ENCODE assay signal across 31 mouse cellular contexts in genomic region chr6:14431751-14432150, GRCm38 (mm10).
"Had no signal": no experiment of that assay in that cellular context is flagged by ENCODE, and none has a peak within 500 bp of the region (broad histone marks: within the 10 kb centered on the region; RNA-seq: fewer than 3 reads in every experiment).

No protein-coding gene starts in this region.

- DNase-seq: left cerebral cortex, postnatal 4 days; liver; liver, embryonic 13.5 days; liver, postnatal 0 days; lung, adult 18-20 months; lung, adult 2 months; lung, embryonic 14.5 days; lung, postnatal 10 days; lung, postnatal 14 days; lung, postnatal 36 days; lung, postnatal 4 days; midbrain, embryonic 14.5 days had no signal

- H3K9me3 ChIP-seq: limb, embryonic 10.5 days; limb, embryonic 12.5 days; limb, embryonic 13.5 days; limb, embryonic 15.5 days; liver, embryonic 12.5 days; liver, embryonic 13.5 days; liver, embryonic 15.5 days; lung, embryonic 15.5 days; midbrain, embryonic 10.5 days; midbrain, embryonic 12.5 days; midbrain, embryonic 13.5 days; midbrain, embryonic 15.5 days had no signal

- H3K36me3 ChIP-seq: limb, embryonic 10.5 days; limb, embryonic 12.5 days; limb, embryonic 13.5 days; limb, embryonic 15.5 days; liver, embryonic 12.5 days; liver, embryonic 13.5 days; liver, embryonic 15.5 days; lung, embryonic 15.5 days; midbrain, embryonic 10.5 days; midbrain, embryonic 12.5 days; midbrain, embryonic 13.5 days; midbrain, embryonic 15.5 days had no signal

- H3K4me1 ChIP-seq: limb, embryonic 10.5 days; limb, embryonic 12.5 days; limb, embryonic 13.5 days; limb, embryonic 15.5 days; liver, embryonic 12.5 days; liver, embryonic 13.5 days; liver, embryonic 15.5 days; lung, embryonic 15.5 days; megakaryocyte, embryonic 14.5 days; midbrain, embryonic 10.5 days; midbrain, embryonic 12.5 days; midbrain, embryonic 13.5 days; midbrain, embryonic 15.5 days had no signal

- H3K4me3 ChIP-seq: limb, embryonic 10.5 days; limb, embryonic 12.5 days; limb, embryonic 13.5 days; limb, embryonic 15.5 days; liver, embryonic 12.5 days; liver, embryonic 13.5 days; liver, embryonic 15.5 days; lung, embryonic 15.5 days; megakaryocyte, embryonic 14.5 days; midbrain, embryonic 10.5 days; midbrain, embryonic 12.5 days; midbrain, embryonic 13.5 days; midbrain, embryonic 15.5 days; myocyte had no signal

- H3K27ac ChIP-seq: limb, embryonic 10.5 days; limb, embryonic 12.5 days; limb, embryonic 13.5 days; limb, embryonic 15.5 days; liver, embryonic 12.5 days; liver, embryonic 13.5 days; liver, embryonic 14.5 days; liver, embryonic 15.5 days; lung, embryonic 15.5 days; macrophage; midbrain, embryonic 10.5 days; midbrain, embryonic 12.5 days; midbrain, embryonic 13.5 days; midbrain, embryonic 15.5 days had no signal

- H3K4me2 ChIP-seq: limb, embryonic 12.5 days; limb, embryonic 13.5 days; limb, embryonic 15.5 days; liver, embryonic 11.5 days; liver, embryonic 12.5 days; liver, embryonic 13.5 days; liver, embryonic 15.5 days; lung, embryonic 14.5 days; lung, embryonic 15.5 days; midbrain, embryonic 11.5 days; midbrain, embryonic 12.5 days; midbrain, embryonic 13.5 days; midbrain, embryonic 15.5 days had no signal

- H3K27me3 ChIP-seq: limb, embryonic 12.5 days; limb, embryonic 13.5 days; limb, embryonic 15.5 days; liver, embryonic 12.5 days; liver, embryonic 13.5 days; liver, embryonic 15.5 days; lung, embryonic 15.5 days; megakaryocyte, embryonic 14.5 days; midbrain, embryonic 12.5 days; midbrain, embryonic 13.5 days; midbrain, embryonic 15.5 days had no signal

- ATAC-seq: liver, embryonic 12.5 days; liver, postnatal 0 days; lung, postnatal 0 days; midbrain, embryonic 13.5 days; midbrain, embryonic 15.5 days; midbrain, embryonic 16.5 days had no signal

- H3K9ac ChIP-seq: limb, embryonic 12.5 days; limb, embryonic 13.5 days; limb, embryonic 15.5 days; liver, embryonic 12.5 days; liver, embryonic 13.5 days; liver, embryonic 14.5 days; liver, embryonic 15.5 days; liver, postnatal 0 days; lung, embryonic 14.5 days; lung, embryonic 15.5 days; midbrain, embryonic 12.5 days; midbrain, embryonic 13.5 days; midbrain, embryonic 15.5 days had no signal
